Mouse (Mus musculus): ENCODE results near the gene Gm20458.

DNA sequence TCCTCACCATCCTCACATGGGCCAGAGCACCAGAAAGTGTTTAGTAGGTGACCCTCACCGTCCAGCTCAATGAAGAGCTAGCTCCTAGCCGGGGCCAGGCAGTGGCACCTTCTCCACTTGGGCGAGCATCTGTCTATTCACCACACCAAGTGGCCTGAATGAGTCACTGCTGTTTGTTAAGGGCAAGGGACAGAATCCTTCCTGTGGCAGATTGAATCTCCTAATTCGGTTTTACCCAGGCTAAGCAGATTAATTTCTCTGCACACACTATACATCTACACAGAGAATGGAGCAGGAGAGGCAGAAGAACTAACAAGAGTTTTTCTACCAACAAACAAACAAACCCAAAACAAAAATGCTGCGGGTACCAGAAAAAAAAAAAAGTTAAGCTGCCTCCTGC, 33.8 kb upstream of the Gm20458 start:
- TF ChIP-seq TAL1 (IDR thresholded peaks at IDR 0.05; ENCODE audit: low read length) (no peak), GATA1 (IDR thresholded peaks at IDR 0.05; ENCODE audit: low read length) (no peak)

Data from erythroblast, embryonic 14.5 days (primary cell).